Mouse (Mus musculus) right cerebral cortex, postnatal 10 days (tissue): Measurements from ENCODE around the gene Larp1.
A peak's percentile ranks its signal among the peaks of the same experiment; 100 is the strongest.

Source experiments
- DNase-seq, 2 experiments: peaks; one replicate each; pipeline ENCODE4 v3.0.0; 2021; ENCODE audit warnings: low spot score in 2 of 2

Larp1 gene

DNA sequence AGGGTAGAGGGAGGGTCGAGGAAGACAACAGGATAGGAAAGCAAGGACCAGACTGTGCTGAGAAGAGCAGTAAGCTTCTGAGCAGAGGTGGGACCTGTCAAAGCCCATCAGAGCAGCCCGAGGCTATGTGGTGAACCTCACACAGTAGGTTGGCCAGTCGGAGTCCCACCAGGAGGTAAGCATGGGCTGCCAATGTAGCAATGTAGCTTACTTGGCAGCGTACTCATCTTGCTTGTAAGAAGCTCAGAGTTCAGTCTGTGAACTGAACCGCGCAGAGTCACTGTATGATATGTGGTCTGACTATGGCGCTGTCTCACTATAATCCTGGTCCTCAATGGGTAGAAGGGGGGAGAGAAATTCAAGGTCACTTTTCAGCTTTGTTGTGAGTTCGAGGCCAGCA lies 5.7 kb upstream of the Larp1 start:
- no peak for DNase-seq

- no peak for DNase-seq
Observed at GRCm38 (mm10) chr11:58003734-58004133, 5.1 kb upstream of the Larp1 start.

DNA sequence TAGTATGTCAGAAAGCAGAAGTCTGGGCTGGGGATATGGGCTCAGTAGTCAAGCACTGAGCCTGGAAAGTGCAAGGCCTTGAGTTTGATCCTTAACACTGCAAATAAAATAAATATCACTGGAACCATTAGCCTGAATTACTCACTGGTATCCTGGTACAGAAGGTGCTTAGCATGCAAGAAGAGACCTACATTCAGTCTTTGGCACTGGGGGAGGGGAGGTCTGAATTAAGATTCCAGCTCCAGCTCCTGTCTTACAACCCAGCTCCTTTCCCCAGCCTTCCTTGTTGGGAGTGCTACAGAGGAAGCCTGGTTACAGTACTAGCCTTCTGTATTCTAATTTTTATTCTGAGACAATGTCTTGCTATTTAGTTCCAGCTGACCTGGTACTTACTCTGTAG lies 3.8 kb upstream of the Larp1 start:
- peak; percentile 44 to 57 for DNase-seq

DNA sequence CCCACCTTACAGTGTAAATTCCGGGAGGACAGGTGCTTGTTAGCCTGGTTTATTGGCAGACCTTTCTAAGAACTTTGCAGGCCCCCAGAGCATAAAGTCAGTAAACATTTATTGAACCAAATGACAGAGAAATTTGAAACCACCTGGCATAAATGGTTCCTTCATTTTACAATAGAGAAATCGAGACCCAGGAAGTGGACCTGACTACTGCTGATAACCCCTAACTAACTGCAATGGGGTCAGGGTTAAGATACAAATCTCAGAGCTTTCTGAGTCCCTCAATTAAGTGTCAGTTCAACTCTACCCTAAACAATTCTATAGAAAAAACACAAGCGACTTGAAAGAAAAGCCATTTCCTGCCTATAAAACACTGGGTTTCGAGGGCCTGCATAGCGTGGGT lies 851 bp upstream of the Larp1 start:
- no peak for DNase-seq

GRCm38 (mm10) chr11:58008437-58009050 lies 320 bp upstream of the Larp1 start:
- DNase-seq = peak; percentile 91 to 92

- peak; percentile 69 to 76 for DNase-seq
Observed at GRCm38 (mm10) chr11:58009516-58010141, 765 bp downstream of the Larp1 start.

DNA sequence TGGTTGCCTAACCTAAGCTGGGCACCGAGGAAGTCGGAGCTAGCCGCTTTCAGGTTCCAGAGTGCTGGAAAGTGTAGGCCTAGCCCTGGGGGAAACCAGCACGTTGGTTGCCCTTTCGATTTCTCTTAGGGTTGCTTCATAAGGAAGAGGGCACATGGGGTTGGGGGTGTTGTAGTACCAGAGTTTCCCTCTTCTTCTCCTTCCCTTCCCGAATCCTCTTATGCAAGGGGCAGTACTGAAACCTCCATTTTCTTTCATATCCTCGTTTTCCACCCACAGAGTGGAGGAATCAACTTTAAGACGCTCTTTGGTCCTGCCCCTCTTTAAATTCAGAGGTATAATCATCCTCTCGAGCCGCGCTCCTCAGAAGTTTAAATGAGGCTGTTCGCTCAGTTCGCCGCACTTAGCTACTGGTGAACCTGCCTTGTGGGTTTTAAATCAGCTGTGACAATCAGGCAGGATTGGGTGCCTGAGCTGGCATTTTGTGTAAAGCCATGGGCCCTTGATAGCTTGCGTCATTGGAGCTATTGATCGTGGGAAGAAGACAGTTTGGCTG lies 1.4 kb downstream of the Larp1 start:
- DNase-seq = no peak

DNA sequence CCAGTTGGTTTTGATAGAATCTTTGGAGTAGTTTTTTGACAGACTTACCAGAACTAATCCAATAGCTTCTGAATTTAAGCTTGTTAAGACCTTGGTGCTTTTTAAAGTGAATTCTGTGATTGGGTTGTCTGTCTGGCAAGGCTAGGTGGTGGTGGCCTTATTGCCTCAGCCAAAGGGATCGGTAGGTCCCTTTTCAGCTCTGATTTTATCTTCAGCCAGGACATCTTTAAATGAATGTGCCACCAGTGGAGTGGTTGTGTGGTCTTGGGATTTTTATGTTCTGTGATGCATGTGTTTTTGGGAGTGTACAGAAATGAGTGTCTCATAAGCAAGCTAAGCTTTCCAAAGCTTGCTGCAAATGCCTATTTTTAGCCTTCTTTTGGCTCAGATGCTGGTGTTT lies 2.1 kb downstream of the Larp1 start:
- no peak for DNase-seq

GRCm38 (mm10) chr11:58011813-58012212 lies 2.9 kb downstream of the Larp1 start:
- DNase-seq = no peak

DNA sequence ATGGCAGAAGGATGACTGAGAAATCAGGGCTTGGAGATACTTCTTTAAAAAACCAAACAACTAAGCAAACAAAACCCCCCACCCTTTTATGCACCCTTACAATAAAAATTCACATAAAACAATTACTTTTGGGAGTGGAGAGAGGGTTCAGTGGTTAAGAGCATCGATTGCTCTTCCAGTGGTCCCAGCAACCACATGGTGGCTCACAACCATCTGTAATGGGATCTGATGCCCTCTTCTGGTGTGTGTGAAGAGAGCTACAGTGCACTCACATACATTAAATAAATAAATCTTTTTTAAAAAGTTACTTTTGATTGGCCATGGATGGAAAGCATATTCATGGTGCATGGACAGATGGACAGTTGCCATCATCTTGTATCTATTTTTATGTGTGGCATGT lies 3.8 kb downstream of the Larp1 start:
- DNase-seq = no peak

- no peak for DNase-seq
Observed at GRCm38 (mm10) chr11:58013100-58013499, 4.2 kb downstream of the Larp1 start.

DNA sequence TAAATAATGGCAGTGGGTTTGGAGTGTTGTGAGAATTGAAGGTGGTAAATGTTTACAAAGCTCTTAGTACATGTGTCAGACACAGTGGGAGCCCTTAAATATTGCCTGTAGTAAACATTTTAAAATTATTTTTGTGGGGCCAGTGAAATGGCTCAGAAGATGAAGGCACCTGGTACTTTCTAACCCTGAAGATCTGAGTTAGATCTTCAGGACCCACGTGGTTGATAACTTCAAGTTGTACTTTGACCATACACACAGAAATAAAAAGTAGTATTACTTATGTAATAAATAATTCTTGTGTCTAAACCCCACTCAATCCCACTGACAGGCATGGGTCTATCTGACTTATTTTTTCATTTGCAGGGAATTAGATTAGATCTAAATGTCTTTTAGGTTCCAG lies 5.7 kb downstream of the Larp1 start:
- no peak for DNase-seq

- no peak for DNase-seq
Observed at GRCm38 (mm10) chr11:58015339-58015738, 6.5 kb downstream of the Larp1 start.

- no peak for DNase-seq
Observed at GRCm38 (mm10) chr11:58016371-58016770, 7.5 kb downstream of the Larp1 start.

- no peak for DNase-seq
Observed at GRCm38 (mm10) chr11:58017422-58017821, 8.6 kb downstream of the Larp1 start.

DNA sequence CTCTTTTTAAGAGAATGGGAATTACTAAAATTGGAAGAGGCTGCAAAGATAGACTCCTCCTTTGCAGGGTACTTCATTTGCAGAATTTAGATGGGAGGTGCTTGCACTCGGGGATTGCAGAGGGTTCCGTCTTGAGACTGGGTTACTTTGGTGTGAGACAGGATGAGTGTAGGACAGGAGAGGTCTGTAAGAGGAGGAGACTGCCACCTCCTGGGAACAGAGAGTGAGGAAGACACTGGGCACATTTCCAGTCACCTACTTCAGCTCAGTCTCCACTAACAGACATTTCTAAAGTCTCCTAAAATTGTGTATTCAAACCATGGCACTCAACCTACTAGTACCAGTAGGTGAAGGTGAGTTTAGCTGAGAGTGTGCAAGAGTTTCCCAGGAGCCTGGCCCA lies 9.4 kb downstream of the Larp1 start:
- DNase-seq = no peak

- no peak for DNase-seq
Observed at GRCm38 (mm10) chr11:58018701-58019100, 9.8 kb downstream of the Larp1 start.

DNA sequence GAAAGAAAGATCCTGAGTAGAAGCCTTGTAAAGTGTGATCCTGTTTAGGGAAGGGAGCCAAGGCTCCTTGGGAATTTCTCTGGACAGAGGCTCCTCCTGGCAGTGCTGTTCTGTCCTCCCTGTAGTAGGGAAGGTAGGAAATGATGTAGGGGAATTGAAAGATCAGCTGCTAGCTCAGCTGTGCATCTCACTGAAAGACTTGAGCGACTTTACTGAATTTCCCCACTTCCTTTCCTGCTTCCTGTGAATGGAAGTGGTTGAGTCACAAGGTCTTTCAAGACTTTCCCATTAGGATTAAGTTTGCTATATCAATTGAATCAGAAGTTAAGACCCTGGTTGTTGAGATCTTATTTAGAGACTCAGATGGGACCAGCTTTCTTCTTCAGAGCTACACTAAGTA lies 12.2 kb downstream of the Larp1 start:
- DNase-seq = no peak

- no peak for DNase-seq
Observed at GRCm38 (mm10) chr11:58021618-58022017, 12.8 kb downstream of the Larp1 start.

DNA sequence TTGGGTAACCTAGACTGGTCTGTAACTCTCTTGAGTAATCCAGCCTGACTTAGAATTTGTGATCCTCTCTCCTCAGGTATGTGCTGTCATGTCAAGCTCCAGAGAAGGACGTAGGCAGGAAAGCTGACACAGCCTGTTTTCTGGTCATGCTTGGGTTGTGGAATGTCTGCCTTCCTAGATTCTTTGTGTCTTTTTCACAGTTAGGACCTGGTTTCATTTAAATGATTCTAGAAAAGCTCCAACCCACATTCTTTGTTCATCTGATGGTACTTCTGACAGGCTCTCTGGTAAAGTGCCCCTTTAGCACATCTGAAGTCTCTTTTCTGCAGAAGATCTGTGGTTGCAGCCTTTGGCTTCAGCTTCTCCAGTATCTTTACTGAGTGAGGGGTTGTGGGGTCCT lies 15.4 kb downstream of the Larp1 start:
- no peak for DNase-seq

DNA sequence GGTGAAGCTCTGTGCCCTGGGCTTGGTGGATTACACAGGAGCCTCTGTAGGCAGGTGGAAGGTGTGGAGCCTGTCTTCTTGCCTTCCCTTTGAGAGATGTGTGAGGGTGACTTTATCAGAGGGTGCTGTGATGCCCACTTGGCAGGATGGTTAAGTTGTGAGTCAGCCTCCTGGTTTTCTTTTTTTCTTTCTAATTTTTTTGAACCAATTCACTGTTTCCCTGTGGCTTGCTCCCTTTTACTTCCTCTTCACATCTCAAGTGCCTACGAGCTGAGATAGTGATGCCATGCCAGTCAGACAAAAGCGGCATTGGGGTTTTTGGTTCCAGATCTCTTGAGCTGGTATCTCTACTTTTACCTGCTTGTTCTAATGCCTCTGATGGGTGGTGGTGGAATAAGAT lies 15.8 kb downstream of the Larp1 start:
- DNase-seq = no peak

DNA sequence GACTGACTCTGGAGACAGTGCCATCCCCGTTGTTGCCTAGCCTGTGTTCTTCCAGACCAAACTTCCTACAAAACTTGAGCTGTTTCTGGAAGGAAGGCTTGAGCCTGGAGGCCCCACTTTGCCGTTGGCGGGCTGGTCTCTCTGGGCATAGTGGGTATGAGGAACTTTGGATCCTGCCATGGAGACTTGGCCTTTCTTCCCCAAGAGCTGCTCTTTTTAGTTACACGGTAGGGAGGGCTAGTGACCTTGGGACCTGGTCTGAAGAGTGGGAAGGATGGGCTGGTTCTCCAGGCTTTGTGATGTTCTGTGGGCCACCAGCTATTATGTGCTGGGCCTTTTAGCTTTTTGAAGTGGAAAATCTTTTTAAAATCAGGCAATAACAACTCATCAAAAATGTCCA lies 17.0 kb downstream of the Larp1 start:
- DNase-seq = no peak

- DNase-seq = no peak
Observed at GRCm38 (mm10) chr11:58026337-58026736, 17.5 kb downstream of the Larp1 start.

- DNase-seq = no peak
Observed at GRCm38 (mm10) chr11:58026860-58027259, 18.0 kb downstream of the Larp1 start.
